Mouse (Mus musculus): ENCODE measurements at regions not wholly inside any gene's neighbourhood (a gene's known extent, or its start where the extent isn't known, plus 50 kb on each side); places are given as distances from the start of the nearest gene placed in this dataset.

DNA sequence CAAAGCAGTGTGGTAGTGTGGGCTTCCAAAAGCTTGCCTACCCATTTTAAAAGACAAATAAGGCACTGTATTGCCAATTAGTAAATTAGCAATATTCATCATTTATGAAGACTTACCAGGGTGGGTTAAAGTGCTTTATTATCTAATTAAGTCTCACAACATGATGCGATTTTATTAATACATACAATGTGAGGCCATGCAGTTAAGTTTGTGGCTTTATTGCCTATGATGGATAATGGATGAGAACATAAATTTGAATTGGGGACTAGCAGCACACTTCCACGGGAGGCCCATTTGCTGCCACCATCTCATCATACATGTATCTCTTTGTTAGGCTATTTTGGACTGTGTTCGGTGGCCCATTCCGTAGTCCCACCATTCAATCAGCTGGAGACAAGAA lies 250.6 kb upstream of the Arglu1 start:
- TF ChIP-seq CTCF (IDR thresholded peaks at IDR 0.05; ENCODE audit: low read depth) (no peak), EP300 (IDR thresholded peaks at IDR 0.05; ENCODE audit: low read depth) (no peak)
